Mouse (Mus musculus): Measurements from ENCODE around the gene Prkce.

Prkce gene

GRCm38 (mm10) chr17:86529411-86529810 is 361.8 kb downstream of the Prkce start:
- DNase-seq: peak; percentile 40

GRCm38 (mm10) chr17:86531231-86531630 is 363.6 kb downstream of the Prkce start:
- no peak for DNase-seq

GRCm38 (mm10) chr17:86532783-86533548 is 365.4 kb downstream of the Prkce start:
- peak; percentile 21 for DNase-seq

GRCm38 (mm10) chr17:86533549-86533851 is 365.9 kb downstream of the Prkce start:
- no peak for DNase-seq

- peak; percentile 21 for DNase-seq
Observed at GRCm38 (mm10) chr17:86535096-86535495, 367.5 kb downstream of the Prkce start.

GRCm38 (mm10) chr17:86535827-86536656 is 368.5 kb downstream of the Prkce start:
- DNase-seq: peak; percentile 90

GRCm38 (mm10) chr17:86539881-86540430 is 372.4 kb downstream of the Prkce start:
- DNase-seq: no peak

GRCm38 (mm10) chr17:86546529-86546928 is 378.9 kb downstream of the Prkce start:
- no peak for DNase-seq

- DNase-seq: peak; percentile 43
Observed at GRCm38 (mm10) chr17:86549128-86549527, 381.5 kb downstream of the Prkce start.

GRCm38 (mm10) chr17:86551561-86551960 is 384.0 kb downstream of the Prkce start:
- DNase-seq: no peak

GRCm38 (mm10) chr17:86551995-86552394 is 384.4 kb downstream of the Prkce start:
- no peak for DNase-seq

GRCm38 (mm10) chr17:86559206-86559891 is 391.8 kb downstream of the Prkce start:
- peak; percentile 64 for DNase-seq

GRCm38 (mm10) chr17:86560499-86560898 is 392.9 kb downstream of the Prkce start:
- no peak for DNase-seq

GRCm38 (mm10) chr17:86570491-86570890 is 402.9 kb downstream of the Prkce start:
- no peak for DNase-seq

- no peak for DNase-seq
Observed at GRCm38 (mm10) chr17:86571266-86571665, 403.7 kb downstream of the Prkce start.

GRCm38 (mm10) chr17:86572136-86572535 is 404.6 kb downstream of the Prkce start:
- no peak for DNase-seq

GRCm38 (mm10) chr17:86572576-86572975 is 405.0 kb downstream of the Prkce start:
- no peak for DNase-seq

- DNase-seq: no peak
Observed at GRCm38 (mm10) chr17:86573596-86574248, 406.1 kb downstream of the Prkce start.

GRCm38 (mm10) chr17:86580724-86581123 is 413.1 kb downstream of the Prkce start:
- no peak for DNase-seq

- no peak for DNase-seq
Observed at GRCm38 (mm10) chr17:86582341-86582740, 414.8 kb downstream of the Prkce start.

GRCm38 (mm10) chr17:86586441-86586840 is 418.9 kb downstream of the Prkce start:
- DNase-seq: no peak

- no peak for DNase-seq
Observed at GRCm38 (mm10) chr17:86588704-86589449, 421.3 kb downstream of the Prkce start.

Data from kidney, adult 9 months (tissue).